Mouse (Mus musculus) urinary bladder, postnatal 36 days (tissue): ENCODE results near the gene Smyd2.

Experiments used
- DNase-seq, 2 experiments: peaks; one replicate each; pipeline ENCODE4 v3.0.0; 2022; ENCODE audit warnings: low spot score in 2 of 2, mixed read lengths in 1 of 2

Gene Smyd2

GRCm38 (mm10) chr1:189872050-189872449 is 50.1 kb downstream of the Smyd2 start:
- DNase-seq, result no peak

DNA sequence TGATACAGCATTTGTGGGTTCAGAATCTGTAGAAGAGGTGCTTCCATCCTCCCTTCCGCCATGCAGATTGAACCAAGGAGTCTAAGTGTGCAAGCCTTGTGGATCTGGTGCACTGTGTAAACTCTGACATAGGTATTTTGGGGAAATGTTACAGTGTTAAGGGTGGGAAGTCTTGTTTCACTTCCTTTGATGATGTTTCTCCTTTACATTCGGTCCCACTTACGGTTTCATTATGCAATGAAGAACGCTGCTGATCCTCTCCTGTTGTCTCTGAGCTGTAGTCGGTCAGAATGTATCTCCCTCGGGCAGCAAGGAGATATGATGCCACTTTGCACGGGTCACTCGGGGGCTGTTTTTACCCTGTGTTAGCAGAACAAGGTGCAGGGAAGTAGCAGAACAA is 50.5 kb downstream of the Smyd2 start:
- no peak for DNase-seq

DNA sequence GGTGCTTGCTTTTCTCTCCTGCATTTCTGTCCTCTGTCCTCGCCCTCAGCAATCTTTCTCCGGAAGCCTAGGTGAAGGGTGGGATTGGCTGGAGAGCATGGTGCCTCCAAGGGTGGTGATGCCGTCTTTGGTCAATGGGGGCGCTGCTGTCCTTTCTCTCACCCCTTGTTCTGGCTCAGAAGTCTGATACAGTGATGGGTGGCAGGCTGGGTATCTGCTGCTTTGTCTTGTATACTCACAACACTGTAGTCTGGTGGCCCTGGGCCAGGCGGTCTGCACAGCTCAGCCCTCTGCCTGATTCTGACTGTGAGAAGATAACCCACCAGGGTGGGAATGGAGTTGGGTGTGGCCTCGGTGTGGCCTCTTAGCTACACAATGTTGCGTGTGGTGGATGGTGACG is 51.6 kb downstream of the Smyd2 start:
- no peak for DNase-seq

DNA sequence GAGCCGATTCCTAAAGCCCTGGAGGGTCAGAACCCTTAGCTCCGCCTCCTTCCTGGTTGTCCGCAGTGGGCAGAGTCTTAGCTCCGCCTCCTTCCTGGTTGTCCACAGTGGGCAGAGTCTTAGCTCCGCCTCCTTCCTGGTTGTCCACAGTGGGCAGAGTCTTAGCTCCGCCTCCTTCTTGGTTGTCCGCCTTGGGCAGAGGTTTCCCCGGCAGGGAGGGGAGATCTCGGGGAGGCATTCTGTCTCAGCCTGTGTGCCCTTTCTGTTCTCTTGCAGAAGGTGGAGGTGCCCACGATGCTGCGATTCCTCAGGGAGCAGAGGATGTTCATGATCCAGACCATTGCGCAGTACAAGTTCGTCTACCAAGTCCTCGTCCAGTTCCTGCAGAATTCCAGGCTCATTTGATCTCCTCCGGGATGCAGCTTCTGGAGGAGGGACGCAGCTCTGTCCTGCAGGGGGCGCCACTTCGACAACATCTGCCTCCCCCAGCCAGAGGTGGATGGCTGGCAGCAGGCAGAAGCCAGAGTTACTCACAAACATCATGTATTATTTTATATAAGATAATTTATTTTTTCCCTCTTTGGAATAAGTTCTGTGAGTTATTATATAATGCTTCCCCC is 52.4 kb downstream of the Smyd2 start:
- no peak for DNase-seq

GRCm38 (mm10) chr1:189868036-189868435 is 54.1 kb downstream of the Smyd2 start:
- DNase-seq, result no peak

GRCm38 (mm10) chr1:189867497-189867896 is 54.7 kb downstream of the Smyd2 start:
- DNase-seq, result peak; percentile 52 to 74

GRCm38 (mm10) chr1:189867034-189867433 is 55.1 kb downstream of the Smyd2 start:
- no peak for DNase-seq

GRCm38 (mm10) chr1:189866621-189867020 is 55.5 kb downstream of the Smyd2 start:
- DNase-seq, result no peak

DNA sequence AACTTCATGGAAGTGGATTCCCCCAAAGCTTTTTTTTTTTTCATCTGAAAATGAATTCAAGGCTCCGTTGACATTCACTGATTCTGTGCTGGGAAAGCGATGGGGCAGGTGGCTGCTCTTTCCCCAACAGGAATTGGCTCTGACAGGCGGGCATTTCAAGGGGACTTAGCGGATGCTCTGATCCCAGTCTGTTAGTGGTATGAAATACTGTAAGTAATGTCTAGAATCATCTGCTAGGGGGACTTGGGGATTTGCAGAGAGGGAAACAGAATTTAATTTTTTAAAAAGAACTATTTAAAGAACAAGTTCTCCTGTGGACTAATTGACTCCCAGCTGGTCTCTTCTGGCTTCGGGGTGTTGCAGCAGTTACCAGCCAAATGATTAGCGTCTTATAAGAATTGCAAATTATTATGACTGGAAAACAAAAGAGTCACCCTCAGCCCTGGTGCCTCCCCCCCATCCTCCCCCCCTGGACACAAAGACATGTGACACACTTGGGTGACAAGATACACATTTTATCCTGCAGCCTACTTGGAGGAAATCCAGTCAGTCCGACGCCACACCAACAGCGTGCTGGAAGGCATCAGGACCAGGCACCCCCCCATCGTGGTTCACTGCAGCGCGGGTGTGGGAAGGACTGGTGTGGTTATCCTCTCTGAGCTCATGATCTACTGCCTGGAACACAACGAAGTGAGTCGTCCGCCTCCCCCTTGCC is 57.2 kb downstream of the Smyd2 start:
- DNase-seq, result no peak

- no peak for DNase-seq
Observed at GRCm38 (mm10) chr1:189864301-189864700, 57.9 kb downstream of the Smyd2 start.

DNA sequence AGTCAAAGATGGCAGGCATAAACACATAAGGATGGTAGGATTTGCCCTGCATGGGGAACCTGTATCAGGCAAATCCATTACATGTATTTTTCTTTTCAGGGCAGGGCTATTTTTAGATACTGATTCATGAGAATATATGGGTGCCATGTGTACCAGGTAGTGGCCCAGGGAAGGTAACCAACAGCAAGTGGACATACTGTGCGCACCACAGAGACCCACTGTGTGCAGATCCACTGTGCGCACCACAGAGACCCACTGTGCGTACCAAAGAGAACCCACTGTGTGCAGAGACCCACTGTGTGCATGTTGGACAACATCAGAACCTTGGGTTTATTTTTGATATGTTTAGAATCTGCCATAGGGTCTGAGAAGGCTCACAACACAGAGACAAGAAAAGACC is 58.4 kb downstream of the Smyd2 start:
- no peak for DNase-seq

- DNase-seq, result peak in 1 of 2 experiments; percentile 46
Observed at GRCm38 (mm10) chr1:189860942-189861315, 61.2 kb downstream of the Smyd2 start.

GRCm38 (mm10) chr1:189860112-189860941 is 61.8 kb downstream of the Smyd2 start:
- no peak for DNase-seq

DNA sequence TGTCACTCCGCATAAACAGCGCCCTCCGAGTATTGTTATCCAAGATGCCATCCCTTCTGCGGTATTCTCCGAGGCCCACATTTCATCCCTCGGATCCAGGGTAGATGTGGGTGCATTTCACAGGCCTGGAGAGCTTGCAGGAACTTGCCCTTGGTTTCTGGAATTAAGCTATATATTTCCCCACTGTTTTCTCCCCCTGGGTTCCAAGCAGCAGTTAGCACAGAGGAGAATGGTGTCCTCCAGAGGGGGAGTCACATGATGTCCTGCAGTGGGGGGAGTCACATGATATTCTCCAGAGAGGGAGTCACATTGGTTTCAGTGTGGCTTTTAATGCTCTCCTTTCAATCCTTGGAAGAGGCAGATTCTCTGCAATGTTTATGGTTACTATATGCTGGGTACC is 63.8 kb downstream of the Smyd2 start:
- DNase-seq, result no peak

GRCm38 (mm10) chr1:189855739-189856138 is 66.4 kb downstream of the Smyd2 start:
- no peak for DNase-seq

DNA sequence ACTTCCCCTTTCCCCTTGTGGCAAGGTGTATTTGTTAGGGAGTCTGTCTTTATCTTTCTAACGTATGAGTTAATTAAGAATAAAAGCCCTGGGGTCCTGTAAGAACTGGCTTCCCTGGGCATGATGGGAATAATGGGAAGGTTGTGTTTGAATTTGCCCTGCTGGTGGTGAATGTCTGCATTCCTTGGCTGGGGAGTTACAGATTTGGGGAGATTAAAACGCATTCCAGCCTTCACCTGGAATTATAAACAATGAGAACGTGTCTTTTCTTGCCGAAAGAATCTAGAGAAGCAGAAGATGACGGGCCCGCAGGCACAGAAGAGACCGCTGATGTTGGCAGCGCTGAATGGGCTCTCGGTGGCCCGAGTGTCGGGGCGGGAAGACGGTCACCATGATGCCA is 67.5 kb downstream of the Smyd2 start:
- no peak for DNase-seq

GRCm38 (mm10) chr1:189852456-189852855 is 69.7 kb downstream of the Smyd2 start:
- DNase-seq, result peak in 1 of 2 experiments; percentile 45

GRCm38 (mm10) chr1:189852051-189852450 is 70.1 kb downstream of the Smyd2 start:
- DNase-seq, result no peak

GRCm38 (mm10) chr1:189849550-189849949 is 72.6 kb downstream of the Smyd2 start:
- no peak for DNase-seq

- no peak for DNase-seq
Observed at GRCm38 (mm10) chr1:189846319-189846718, 75.8 kb downstream of the Smyd2 start.

DNA sequence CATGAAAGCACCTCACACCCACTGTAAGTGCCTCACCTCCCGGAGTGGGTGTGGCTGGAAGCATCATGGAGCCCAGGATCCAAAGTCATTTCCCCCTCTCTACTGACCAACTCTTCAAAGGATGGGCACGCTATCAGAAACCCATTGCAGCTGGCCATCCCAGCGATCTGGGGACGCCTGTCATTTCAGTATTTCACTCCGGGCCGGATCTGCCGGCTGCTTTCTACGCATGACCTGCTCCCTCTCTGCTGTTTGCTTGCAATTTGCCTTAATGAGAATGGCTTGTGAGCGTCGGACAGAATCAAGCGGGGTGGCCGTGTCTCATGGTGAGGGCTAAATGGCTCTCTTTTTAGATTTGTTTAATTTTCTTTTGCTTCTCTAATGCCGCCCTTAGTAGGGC is 88.0 kb downstream of the Smyd2 start:
- DNase-seq, result no peak

GRCm38 (mm10) chr1:189833351-189833750 is 88.8 kb downstream of the Smyd2 start:
- no peak for DNase-seq

DNA sequence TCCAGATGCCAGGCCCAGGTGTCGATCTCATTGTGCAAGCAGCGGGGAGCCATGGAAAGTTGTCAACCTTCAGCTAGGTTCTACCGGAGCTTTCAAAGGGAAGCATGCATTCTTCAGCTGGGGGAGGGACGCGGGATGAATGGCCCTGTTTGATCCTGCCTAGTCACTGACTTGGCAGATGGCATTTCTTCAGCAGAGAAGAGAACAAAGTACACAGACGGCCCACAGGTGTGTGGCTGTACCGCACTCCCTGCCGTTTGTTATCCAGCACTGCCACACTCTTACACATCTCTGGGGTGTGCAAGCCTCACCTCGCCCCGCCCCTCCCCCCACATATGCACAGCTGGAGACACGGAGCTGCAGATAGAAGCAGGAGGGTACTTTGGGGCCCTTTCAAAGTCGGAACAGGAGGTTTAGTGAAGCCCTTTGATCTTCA is 91.3 kb downstream of the Smyd2 start:
- no peak for DNase-seq
